Mouse (Mus musculus) MEL (cell line): Measurements from ENCODE around the gene Hvcn1. TPM values are rescaled to one million over a fixed set of nuclear protein-coding genes. Genes with fewer than 3 reads are reported as not detected.
A peak's percentile ranks its signal among the peaks of the same experiment; 100 is the strongest.

Experiments
- DNase-seq: peaks from one replicate; pipeline ENCODE4 v3.0.0; 2011; ENCODE audit warnings: low read depth, low spot score
- H3K27ac ChIP-seq: 2 replicates; pipeline ENCODE4 v1.5.1; 2012; ENCODE audit warnings: low read depth, mild to moderate bottlenecking, control low read depth, low read length, moderate library complexity; ENCODE audit not compliant: control insufficient read depth
- H3K27me3 ChIP-seq, 2 experiments: fragments of 150-350 bp in 1 of 2; sonication (generic) in 1 of 2; 2 replicates each; pipeline ENCODE4 v1.6.1; 2012; ENCODE audit warnings: low read length in 2 of 2, mild to moderate bottlenecking in 2 of 2, improper control_type of control experiment in 1 of 2, moderate library complexity in 1 of 2; ENCODE audit not compliant: insufficient read depth in 2 of 2, control insufficient read depth in 1 of 2
- H3K36me3 ChIP-seq, 2 experiments: 2 replicates each; pipeline ENCODE4 v1.6.1; 2012 to 2014; ENCODE audit warnings: low read length in 2 of 2, improper control_type of control experiment in 1 of 2, inconsistent platforms in 1 of 2, mild to moderate bottlenecking in 1 of 2; ENCODE audit not compliant: insufficient read depth in 2 of 2, control insufficient read depth in 1 of 2
- H3K4me1 ChIP-seq, 2 experiments: fragments of 150-350 bp in 1 of 2; sonication (generic) in 1 of 2; 2 replicates each; pipeline ENCODE4 v1.6.1; 2012; ENCODE audit warnings: low read length in 2 of 2, improper control_type of control experiment in 1 of 2, mild to moderate bottlenecking in 1 of 2; ENCODE audit not compliant: insufficient read depth in 2 of 2, control insufficient read depth in 1 of 2
- H3K4me3 ChIP-seq, 2 experiments: fragments of 150-350 bp in 1 of 2; sonication (generic) in 1 of 2; 2 replicates each; pipeline ENCODE4 v1.5.1; 2012; ENCODE audit warnings: low read depth in 2 of 2, low read length in 2 of 2, mild to moderate bottlenecking in 2 of 2, moderate library complexity in 2 of 2, control low read depth in 1 of 2, improper control_type of control experiment in 1 of 2; ENCODE audit not compliant: control insufficient read depth in 1 of 2, insufficient read depth in 1 of 2
- H3K79me2 ChIP-seq: 2 replicates; pipeline ENCODE4 v1.6.1; 2012; ENCODE audit warnings: mild to moderate bottlenecking, low read length, moderate library complexity; ENCODE audit not compliant: control insufficient read depth, poor library complexity, insufficient read depth
- H3K9ac ChIP-seq: 2 replicates; pipeline ENCODE4 v1.6.1; 2012; ENCODE audit warnings: low read depth, mild to moderate bottlenecking, control low read depth, low read length, moderate library complexity; ENCODE audit not compliant: control insufficient read depth, poor library complexity, severe bottlenecking
- H3K9me3 ChIP-seq: fragments of 150-350 bp; sonication (generic); replicated peaks from 2 replicates; pipeline ENCODE4 v1.6.1; 2012; ENCODE audit warnings: mild to moderate bottlenecking, low read length, improper control_type of control experiment, moderate library complexity; ENCODE audit not compliant: insufficient read depth
- ELF1 ChIP-seq: IDR thresholded peaks from 2 replicates; pipeline ENCODE4 v1.6.1; 2014; ENCODE audit warnings: low read depth, mild to moderate bottlenecking, inconsistent platforms, low read length, improper control_type of control experiment, moderate library complexity
- ETS1 ChIP-seq: IDR thresholded peaks from 2 replicates; pipeline ENCODE4 v1.6.1; 2012; ENCODE audit warnings: low read depth, mild to moderate bottlenecking, inconsistent platforms, low read length, improper control_type of control experiment, moderate library complexity
- HCFC1 ChIP-seq: IDR thresholded peaks from 2 replicates; pipeline ENCODE4 v1.6.1; 2012; ENCODE audit warnings: low read depth, mild to moderate bottlenecking, inconsistent platforms, low read length, improper control_type of control experiment, moderate library complexity
- KAT2A ChIP-seq: conservative IDR thresholded peaks from 2 replicates; pipeline ENCODE4 v1.6.1; 2012; ENCODE audit warnings: low read depth, low read length, improper control_type of control experiment, inconsistent platforms
- MAX ChIP-seq: IDR thresholded peaks from 2 replicates; pipeline ENCODE4 v1.6.1; 2011; ENCODE audit warnings: low read length, improper control_type of control experiment
- MAZ ChIP-seq: IDR thresholded peaks from 2 replicates; pipeline ENCODE4 v1.6.1; 2012; ENCODE audit warnings: low read depth, mild to moderate bottlenecking, inconsistent platforms, low read length, improper control_type of control experiment
- NELFE ChIP-seq: IDR thresholded peaks from 2 replicates; pipeline ENCODE4 v1.6.1; 2011; ENCODE audit warnings: low read depth, low read length, improper control_type of control experiment
- NRF1 ChIP-seq: IDR thresholded peaks from 2 replicates; pipeline ENCODE4 v1.6.1; 2014; ENCODE audit warnings: low read depth, mild to moderate bottlenecking, inconsistent platforms, low read length, improper control_type of control experiment, moderate library complexity; ENCODE audit not compliant: poor library complexity, insufficient read depth, severe bottlenecking
- POLR2A ChIP-seq, 2 experiments: IDR thresholded peaks; 2 replicates each; pipeline ENCODE4 v1.6.1; 2011 to 2012; ENCODE audit warnings: low read length in 2 of 2, mild to moderate bottlenecking in 2 of 2, control low read depth in 1 of 2, improper control_type of control experiment in 1 of 2, low read depth in 1 of 2, moderate library complexity in 1 of 2; ENCODE audit not compliant: control insufficient read depth in 1 of 2, insufficient read depth in 1 of 2, poor library complexity in 1 of 2
- POLR2AphosphoS2 ChIP-seq: IDR thresholded peaks from 2 replicates; pipeline ENCODE4 v1.6.1; 2011; ENCODE audit warnings: low read length, improper control_type of control experiment
- POLR2AphosphoS5 ChIP-seq: IDR thresholded peaks from 2 replicates; pipeline ENCODE4 v1.6.1; 2012; ENCODE audit warnings: low read depth, borderline replicate concordance, mild to moderate bottlenecking, inconsistent platforms, low read length, moderate library complexity, mixed read lengths
- RCOR1 ChIP-seq: IDR thresholded peaks from 2 replicates; pipeline ENCODE4 v1.6.1; 2012; ENCODE audit warnings: low read depth, mild to moderate bottlenecking, inconsistent platforms, low read length, improper control_type of control experiment
- SIN3A ChIP-seq: IDR thresholded peaks from 2 replicates; pipeline ENCODE4 v1.6.1; 2012; ENCODE audit warnings: low read length, improper control_type of control experiment, inconsistent platforms
- TCF12 ChIP-seq: IDR thresholded peaks from 2 replicates; pipeline ENCODE4 v1.6.1; 2014; ENCODE audit warnings: low read depth, mild to moderate bottlenecking, inconsistent platforms, low read length, improper control_type of control experiment, moderate library complexity
- UBTF ChIP-seq: IDR thresholded peaks from 2 replicates; pipeline ENCODE4 v1.6.1; 2012; ENCODE audit warnings: low read depth, mild to moderate bottlenecking, inconsistent platforms, low read length, improper control_type of control experiment, moderate library complexity, borderline replicate concordance; ENCODE audit not compliant: insufficient read depth
- USF1 ChIP-seq: IDR thresholded peaks from 2 replicates; pipeline ENCODE4 v1.6.1; 2014; ENCODE audit warnings: low read depth, mild to moderate bottlenecking, inconsistent platforms, low read length, improper control_type of control experiment, moderate library complexity
- ZMIZ1 ChIP-seq: IDR thresholded peaks from 2 replicates; pipeline ENCODE4 v1.6.1; 2012; ENCODE audit warnings: low read depth, mild to moderate bottlenecking, inconsistent platforms, low read length, improper control_type of control experiment, moderate library complexity
- polyA plus RNA-seq, 2 experiments: library from polyadenylated mRNA; stranded (reverse) in 1 of 2; unstranded in 1 of 2; fragments of >175 nt in 1 of 2; fragments of >200 nt in 1 of 2; gene quantifications; 2 replicates each; pipeline versions ENCODE4 v1.2.1 to v1.2.4; 2012; ENCODE audit warnings: low replicate concordance in 2 of 2, low read depth in 1 of 2; ENCODE audit not compliant: insufficient read length in 2 of 2, insufficient read depth in 1 of 2, missing spikeins in 1 of 2
- total RNA-seq: library from RNA; depleted of rRNA; stranded (reverse); fragments of 300-350 nt; gene quantifications from 2 replicates; pipeline ENCODE4 v1.2.3, GENCODE M21; 2012

Gene Hvcn1
- total and polyA plus RNA-seq, 3 experiments: 8.4 to 13.5 TPM; not detected in 1

- Histone ChIP-seq H3K27ac (0 out of 2 replicates have a peak within 1 kb of the TSS, but pooled peaks have one; percentile 1), H3K9me3 (no peaks in the 10 kb centered on the region), H3K9ac (peak within 1 kb of the TSS; percentile 96), H3K27me3 (no peaks in the 10 kb centered on the region), H3K4me1 (peaks cover 16 to 42% of the 10 kb centered on the region in 2 experiments), H3K36me3 (peaks cover 6 to 45% of the 10 kb centered on the region in 2 experiments), H3K4me3 (peak within 1 kb of the TSS; percentile 86 to 98), H3K79me2 (peaks cover 47% of the 10 kb centered on the region)
- peak; percentile 92 for DNase-seq
- TF ChIP-seq RCOR1 (no peak), HCFC1 (peak; percentile 88), NRF1 (peak; percentile 77), POLR2AphosphoS2 (0 out of 2 replicates have a peak, but pooled peaks have one; percentile 36), ZMIZ1 (0 out of 2 replicates have a peak, but pooled peaks have one; percentile 63), POLR2AphosphoS5 (no peak), MAZ (no peak), POLR2A (IDR thresholded peaks at IDR 0.05; ENCODE audit: control insufficient read depth in 1 of 2, insufficient read depth in 1 of 2, low read depth in 1 of 2, low read length in 2 of 2, poor library complexity in 1 of 2) (peak; percentile 67 to 76; a peak in 3 of 4 replicates), MAX (peak; percentile 57), SIN3A (peak; percentile 56), USF1 (no peak), TCF12 (no peak), KAT2A (peak; percentile 60; the same call in 1 of the 2 replicates), ETS1 (no peak), UBTF (0 out of 2 replicates have a peak, but pooled peaks have one; percentile 20), NELFE (peak; percentile 65), ELF1 (peak; percentile 40; the same call in 1 of the 2 replicates)
Measured at GRCm38 (mm10) chr5:122284183-122285028, 77.8 kb downstream of the Hvcn1 start, which contains the start of gene Pptc7. Pptc7 (plus strand) TSS chr5:122284365.
